Mouse (Mus musculus) megakaryocyte, adult 5-6 weeks (primary cell): ENCODE measurements at regions not wholly inside any gene's neighbourhood (a gene's known extent, or its start where the extent isn't known, plus 50 kb on each side); places are given as distances from the start of the nearest gene placed in this dataset.

Experiments
- ATAC-seq: 2 replicates; pipeline ENCODE4 v1.8.0; 2016; ENCODE audit warnings: mild to moderate bottlenecking, inconsistent platforms; ENCODE audit not compliant: poor library complexity, severe bottlenecking

GRCm38 (mm10) chr10:95124476-95124875, 179.8 kb upstream of the Plxnc1 start:
- ATAC-seq: no peak

- no peak for ATAC-seq
Measured at GRCm38 (mm10) chr10:95120007-95120406, 175.4 kb upstream of the Plxnc1 start.

- ATAC-seq: no peak
Measured at GRCm38 (mm10) chr10:95118786-95119351, 174.2 kb upstream of the Plxnc1 start.

GRCm38 (mm10) chr10:95117731-95118212, 173.1 kb upstream of the Plxnc1 start:
- ATAC-seq: no peak

GRCm38 (mm10) chr10:95117041-95117730, 172.6 kb upstream of the Plxnc1 start:
- no peak for ATAC-seq

GRCm38 (mm10) chr10:95116579-95117011, 172.0 kb upstream of the Plxnc1 start:
- no peak for ATAC-seq

- ATAC-seq: no peak
Measured at GRCm38 (mm10) chr10:95112837-95113388, 168.3 kb upstream of the Plxnc1 start.

GRCm38 (mm10) chr10:95112231-95112774, 167.7 kb upstream of the Plxnc1 start:
- peak; percentile 33 for ATAC-seq

GRCm38 (mm10) chr10:95110786-95111185, 166.2 kb upstream of the Plxnc1 start:
- ATAC-seq: no peak

GRCm38 (mm10) chr10:95109576-95109975, 164.9 kb upstream of the Plxnc1 start:
- no peak for ATAC-seq

GRCm38 (mm10) chr10:95107532-95108251, 163.1 kb upstream of the Plxnc1 start:
- ATAC-seq: no peak

- ATAC-seq: no peak
Measured at GRCm38 (mm10) chr10:95103808-95104207, 159.2 kb upstream of the Plxnc1 start.

- no peak for ATAC-seq
Measured at GRCm38 (mm10) chr10:95102981-95103380, 158.3 kb upstream of the Plxnc1 start.

GRCm38 (mm10) chr10:95099906-95100305, 155.3 kb upstream of the Plxnc1 start:
- no peak for ATAC-seq

GRCm38 (mm10) chr10:95095847-95096246, 151.2 kb upstream of the Plxnc1 start:
- ATAC-seq: no peak

GRCm38 (mm10) chr10:95094771-95095170, 150.1 kb upstream of the Plxnc1 start:
- ATAC-seq: no peak

- no peak for ATAC-seq
Measured at GRCm38 (mm10) chr10:95093266-95093665, 148.6 kb upstream of the Plxnc1 start.

- no peak for ATAC-seq
Measured at GRCm38 (mm10) chr10:95091086-95091485, 146.5 kb upstream of the Plxnc1 start.

GRCm38 (mm10) chr10:95090641-95091040, 146.0 kb upstream of the Plxnc1 start:
- ATAC-seq: no peak

GRCm38 (mm10) chr10:95090035-95090434, 145.4 kb upstream of the Plxnc1 start:
- ATAC-seq: no peak

GRCm38 (mm10) chr10:95087864-95088570, 143.4 kb upstream of the Plxnc1 start:
- peak; percentile 43 for ATAC-seq
